Mouse (Mus musculus) erythroblast, embryonic 14.5 days (primary cell): ENCODE measurements at regions not wholly inside any gene's neighbourhood (a gene's known extent, or its start where the extent isn't known, plus 50 kb on each side); places are given as distances from the start of the nearest gene placed in this dataset.

Source experiments
- H3K27me3 ChIP-seq: 2 replicates; pipeline ENCODE4 v1.6.1; 2012; ENCODE audit warnings: inconsistent platforms; ENCODE audit not compliant: control insufficient read depth
- H3K36me3 ChIP-seq: 2 replicates; pipeline ENCODE4 v1.6.1; 2012; ENCODE audit warnings: mild to moderate bottlenecking, inconsistent platforms; ENCODE audit not compliant: control insufficient read depth
- H3K4me1 ChIP-seq: 2 replicates; pipeline ENCODE4 v1.6.1; 2012; ENCODE audit warnings: inconsistent platforms; ENCODE audit not compliant: control insufficient read depth
- H3K4me3 ChIP-seq: replicated peaks from 2 replicates; pipeline ENCODE3; 2012; ENCODE audit warnings: moderate library complexity, mild to moderate bottlenecking, inconsistent platforms
- H3K9me3 ChIP-seq: 2 replicates; pipeline ENCODE4 v1.6.1; 2012; ENCODE audit warnings: low read length, inconsistent platforms, mixed read lengths; ENCODE audit not compliant: control insufficient read depth
- GATA1 ChIP-seq: IDR thresholded peaks from 2 replicates; pipeline ENCODE4 v1.6.1; 2012; ENCODE audit warnings: low read length, inconsistent platforms, mixed read lengths
- TAL1 ChIP-seq: IDR thresholded peaks from 3 replicates; pipeline ENCODE4 v1.6.1; 2012; ENCODE audit warnings: low read length, inconsistent platforms, mixed read lengths

DNA sequence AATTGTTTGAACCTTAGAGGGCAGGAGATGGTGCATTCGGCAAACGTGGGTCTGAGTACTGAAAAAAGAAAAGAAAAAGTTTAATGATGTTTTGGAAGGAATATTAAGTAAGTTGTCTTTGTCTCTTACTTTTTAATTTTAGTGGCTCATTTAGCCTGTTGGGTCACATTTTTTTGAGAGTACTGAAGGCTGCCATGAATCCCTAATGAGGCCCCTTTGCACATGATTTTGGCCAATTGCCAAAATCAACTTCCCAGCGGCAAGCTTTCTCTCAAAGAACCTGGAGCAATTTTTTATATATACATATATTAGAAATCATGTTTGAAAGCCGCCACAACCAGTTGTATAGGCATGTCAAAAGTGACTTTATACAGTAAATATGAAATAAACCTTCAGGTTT lies 100.9 kb downstream of the Gm11146 start:
- Histone ChIP-seq H3K4me1 (no peaks in the 10 kb centered on the region), H3K4me3 (no peak overlapping the region), H3K27me3 (no peaks in the 10 kb centered on the region), H3K9me3 (no peaks in the 10 kb centered on the region), H3K36me3 (no peaks in the 10 kb centered on the region)
- TF ChIP-seq GATA1 (no peak), TAL1 (no peak)

DNA sequence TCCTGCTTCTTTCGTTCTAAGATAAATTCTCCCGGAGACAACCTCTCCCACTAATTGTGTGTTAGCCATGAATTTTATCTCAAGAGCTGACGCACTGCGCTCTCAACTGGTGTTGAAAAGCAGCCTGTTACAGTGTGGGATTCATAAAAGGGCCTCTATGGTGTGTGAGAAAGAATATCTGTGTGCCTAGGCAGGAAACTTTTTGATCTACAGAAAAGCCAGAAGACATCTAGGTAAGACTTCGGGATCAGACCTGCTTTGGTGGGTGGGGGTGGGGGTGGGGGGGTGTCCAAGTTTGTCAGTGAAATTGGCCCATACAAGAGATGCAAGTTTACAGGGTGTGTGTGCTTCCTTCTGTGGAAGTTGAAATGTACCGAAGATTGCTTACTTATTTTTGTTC lies 101.5 kb downstream of the Gm11146 start:
- Histone ChIP-seq H3K9me3 (no peaks in the 10 kb centered on the region), H3K27me3 (no peaks in the 10 kb centered on the region), H3K4me3 (no peak overlapping the region), H3K36me3 (no peaks in the 10 kb centered on the region), H3K4me1 (no peaks in the 10 kb centered on the region)
- TF ChIP-seq GATA1 (no peak), TAL1 (no peak)

DNA sequence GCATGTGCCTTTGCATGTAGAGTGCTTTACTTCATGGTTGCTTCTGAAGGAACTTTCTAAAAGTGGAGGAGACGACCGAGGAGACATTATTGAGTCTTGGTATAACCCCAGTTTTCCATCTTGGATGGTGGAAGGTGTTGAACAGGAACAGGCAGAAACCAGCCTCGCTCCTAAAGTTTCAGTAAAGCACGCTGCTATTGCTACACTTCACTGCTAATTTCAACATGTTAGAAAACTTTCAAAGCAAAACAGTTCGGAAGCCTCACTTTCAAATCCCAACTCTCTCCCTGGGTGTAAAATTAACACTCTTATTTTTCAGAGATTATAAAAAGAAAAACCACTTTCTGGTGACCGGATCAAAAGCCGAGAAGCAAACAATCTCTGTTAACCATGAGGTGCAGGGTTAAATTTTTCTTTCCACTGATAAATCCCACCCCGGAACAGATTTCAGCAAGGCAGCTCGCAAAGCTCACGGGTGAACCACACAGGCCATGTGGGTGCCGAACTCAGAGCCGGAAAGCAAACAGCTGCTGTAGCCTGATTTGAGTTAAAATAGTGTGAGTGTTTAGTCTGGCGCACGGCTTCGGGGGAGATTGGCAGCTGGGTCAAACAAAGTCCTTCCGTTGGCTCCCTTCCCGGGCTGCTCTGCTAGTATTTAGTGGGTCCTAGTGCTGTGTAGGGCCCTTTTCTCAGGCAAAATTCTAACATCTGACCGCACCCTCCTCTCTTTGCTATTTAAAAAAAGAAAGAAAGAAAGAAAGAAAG lies 102.2 kb downstream of the Gm11146 start:
- Histone ChIP-seq H3K4me1 (no peaks in the 10 kb centered on the region), H3K4me3 (no peak overlapping the region), H3K27me3 (no peaks in the 10 kb centered on the region), H3K36me3 (no peaks in the 10 kb centered on the region), H3K9me3 (no peaks in the 10 kb centered on the region)
- TF ChIP-seq TAL1: no peak
- TF ChIP-seq GATA1: no peak

DNA sequence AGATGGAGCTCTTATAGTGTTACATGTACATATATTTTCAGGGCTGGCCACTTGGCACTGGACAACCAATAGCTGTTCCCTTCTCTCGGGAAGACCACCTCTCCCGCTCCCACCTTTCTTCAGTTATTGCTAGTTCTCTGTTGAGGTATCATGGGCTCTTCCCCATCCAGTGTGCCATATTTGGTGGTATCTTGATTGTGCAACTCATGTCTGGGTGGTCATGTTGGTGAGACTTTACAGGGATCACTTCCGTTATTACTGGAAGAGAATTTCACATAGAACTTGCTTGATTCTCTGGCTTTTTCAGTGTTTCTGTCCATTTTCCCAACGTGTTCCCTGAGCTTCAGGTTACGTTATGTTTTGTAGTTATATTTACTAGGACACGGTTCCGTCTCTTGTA lies 106.6 kb downstream of the Gm11146 start:
- H3K4me3 ChIP-seq: no peak overlapping the region

DNA sequence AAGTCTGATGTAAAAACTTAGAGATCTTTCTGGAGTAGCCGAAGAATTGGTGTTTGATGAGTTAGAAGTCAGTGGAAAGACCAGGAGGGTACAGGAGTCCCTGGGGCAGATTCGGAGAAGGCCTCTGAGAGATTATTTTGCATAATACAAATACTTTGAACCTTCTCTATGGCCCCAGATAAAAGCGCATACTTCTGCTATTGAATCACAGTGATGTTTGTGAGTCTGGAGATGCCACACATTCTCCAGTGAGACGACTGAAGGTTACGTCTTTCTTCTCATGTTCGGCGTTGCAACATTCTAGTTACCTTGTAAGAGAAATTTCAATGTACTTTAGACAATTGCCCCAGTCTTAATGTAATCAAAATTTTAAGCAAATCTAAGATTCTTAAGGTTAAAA lies 107.9 kb downstream of the Gm11146 start:
- Histone ChIP-seq H3K36me3 (no peaks in the 10 kb centered on the region), H3K9me3 (peaks cover 2% of the 10 kb centered on the region; the same call in 1 of the 2 replicates), H3K4me3 (no peak overlapping the region), H3K4me1 (no peaks in the 10 kb centered on the region), H3K27me3 (no peaks in the 10 kb centered on the region)
- TF ChIP-seq GATA1 (no peak), TAL1 (no peak)

More for the DNA sequence above, 106.6 kb downstream of the Gm11146 start:
- no peaks in the 10 kb centered on the region for H3K4me1 ChIP-seq
- TF ChIP-seq TAL1 (no peak), GATA1 (no peak)
- no peaks in the 10 kb centered on the region for H3K36me3 ChIP-seq
- no peaks in the 10 kb centered on the region for H3K27me3 ChIP-seq
- peaks cover under 1% of the 10 kb centered on the region; the same call in 1 of the 2 replicates for H3K9me3 ChIP-seq

DNA sequence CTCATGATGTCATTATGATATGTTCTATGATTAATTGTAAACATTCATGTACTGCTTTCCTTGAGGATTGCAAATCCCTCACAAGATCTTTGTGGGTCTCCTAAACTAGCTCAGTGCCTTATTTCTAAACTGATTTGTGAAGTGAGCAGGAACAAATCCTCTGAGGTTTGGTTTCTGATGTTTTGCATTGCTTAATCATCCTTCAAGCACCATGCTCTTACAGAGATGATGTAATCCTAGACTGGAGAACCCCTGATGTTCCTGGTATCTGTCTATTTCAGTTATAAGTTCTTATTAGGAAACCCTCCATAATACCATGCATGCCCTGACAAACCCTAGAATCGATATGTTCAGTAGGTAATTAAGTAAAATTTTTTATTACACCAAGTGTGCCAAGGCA lies 113.7 kb downstream of the Gm11146 start:
- H3K36me3 ChIP-seq: no peaks in the 10 kb centered on the region
- no peak overlapping the region for H3K4me3 ChIP-seq
- H3K27me3 ChIP-seq: no peaks in the 10 kb centered on the region

DNA sequence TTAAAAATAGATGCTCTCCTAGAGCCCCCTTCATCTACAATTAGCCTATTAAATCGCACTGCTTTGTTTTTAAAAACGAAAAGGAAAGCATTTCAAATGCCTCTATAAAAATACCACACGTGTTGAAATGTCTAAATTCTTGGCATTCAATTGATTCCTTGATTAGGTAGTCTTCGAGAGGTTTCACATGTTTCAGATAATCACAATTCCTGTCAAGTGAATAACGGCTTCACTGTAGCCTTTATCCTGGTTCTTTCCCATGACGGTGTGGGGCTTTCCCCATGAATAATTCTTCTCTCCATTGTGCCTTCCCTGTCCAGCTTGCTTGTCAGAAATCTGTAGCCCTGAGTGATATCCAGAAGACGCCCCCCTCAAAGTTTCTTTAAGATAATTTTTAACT lies 122.1 kb downstream of the Gm11146 start:
- no peaks in the 10 kb centered on the region for H3K4me1 ChIP-seq
- no peaks in the 10 kb centered on the region for H3K36me3 ChIP-seq
- TF ChIP-seq GATA1: no peak
- no peak for TF ChIP-seq TAL1

More for the DNA sequence above, 113.7 kb downstream of the Gm11146 start:
- no peak for TF ChIP-seq GATA1
- no peak for TF ChIP-seq TAL1
- no peaks in the 10 kb centered on the region for H3K4me1 ChIP-seq
- H3K9me3 ChIP-seq: peaks cover 2% of the 10 kb centered on the region

DNA sequence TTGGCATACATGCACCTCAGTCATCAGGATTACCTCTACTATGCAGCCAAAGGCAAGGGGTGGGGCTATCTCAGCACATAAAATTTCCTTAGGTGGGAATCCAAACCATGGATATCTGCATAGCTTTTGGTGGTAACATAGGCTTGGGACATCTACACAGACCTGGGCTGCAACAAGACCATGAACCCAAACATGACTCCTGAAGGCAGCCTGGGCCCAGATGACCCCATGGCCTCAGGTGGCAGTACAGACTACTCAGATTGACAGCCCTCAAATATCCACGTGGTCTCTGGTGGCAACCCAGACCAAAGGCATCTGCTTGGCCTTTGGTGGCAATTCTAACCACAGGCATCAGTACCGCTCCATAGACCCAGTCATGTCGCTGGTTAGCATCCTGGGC lies 130.0 kb downstream of the Gm11146 start:
- peaks cover 7% of the 10 kb centered on the region for H3K9me3 ChIP-seq
- H3K36me3 ChIP-seq: no peaks in the 10 kb centered on the region
- H3K4me3 ChIP-seq: no peak overlapping the region
- no peaks in the 10 kb centered on the region for H3K4me1 ChIP-seq
- TF ChIP-seq GATA1: no peak
- no peak for TF ChIP-seq TAL1
- H3K27me3 ChIP-seq: no peaks in the 10 kb centered on the region

More for the DNA sequence above, 122.1 kb downstream of the Gm11146 start:
- Histone ChIP-seq H3K9me3 (no peaks in the 10 kb centered on the region), H3K4me3 (no peak overlapping the region), H3K27me3 (no peaks in the 10 kb centered on the region)

DNA sequence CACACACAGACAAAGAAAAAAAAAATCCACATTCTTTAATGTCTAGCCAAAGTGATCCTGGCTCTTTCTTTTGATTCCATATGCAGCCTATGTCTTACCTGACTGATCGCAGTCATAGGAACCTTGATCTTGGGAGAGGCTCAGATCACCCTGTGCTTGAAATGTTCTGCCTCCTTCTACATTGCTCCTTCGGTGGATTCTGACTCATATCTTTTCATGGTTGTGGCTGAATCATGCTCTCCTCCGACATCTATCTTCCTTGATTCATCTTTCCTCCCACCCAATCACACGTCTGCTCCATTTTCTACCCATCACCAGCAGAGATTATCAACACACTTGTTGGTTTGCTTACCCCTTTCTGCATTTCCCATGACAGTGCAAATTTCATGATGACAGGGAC lies 132.0 kb downstream of the Gm11146 start:
- TF ChIP-seq TAL1 (no peak), GATA1 (no peak)
- Histone ChIP-seq H3K9me3 (peaks cover 7% of the 10 kb centered on the region), H3K36me3 (no peaks in the 10 kb centered on the region), H3K4me1 (no peaks in the 10 kb centered on the region), H3K4me3 (no peak overlapping the region), H3K27me3 (no peaks in the 10 kb centered on the region)

DNA sequence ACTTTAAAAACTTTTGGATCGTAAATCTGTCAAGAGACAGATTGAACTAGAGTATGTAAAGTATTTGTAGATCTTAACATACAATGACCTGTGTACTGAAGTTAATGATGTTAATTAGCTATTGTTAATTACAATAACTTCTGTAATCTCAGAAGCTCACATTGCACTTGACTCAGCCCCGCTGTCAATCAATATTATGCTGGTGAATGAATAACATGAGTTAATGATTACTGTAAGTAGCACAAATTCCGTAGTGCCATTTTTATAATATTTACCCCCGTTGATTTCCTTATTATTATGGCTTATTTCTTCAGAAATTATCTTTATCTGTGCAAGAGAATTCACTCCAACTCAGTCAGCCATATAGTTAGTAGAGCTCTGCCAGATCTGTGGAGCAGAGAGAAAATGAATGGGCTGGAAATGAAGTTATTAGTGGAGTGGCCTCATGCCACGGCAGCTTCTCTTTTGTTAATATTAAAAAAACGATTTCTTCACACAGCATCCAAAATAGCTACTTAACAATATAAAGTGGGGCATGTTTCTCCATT lies 132.5 kb downstream of the Gm11146 start:
- TF ChIP-seq GATA1 (no peak), TAL1 (no peak)
- H3K4me3 ChIP-seq: no peak overlapping the region
- peaks cover 7% of the 10 kb centered on the region for H3K9me3 ChIP-seq
- H3K4me1 ChIP-seq: no peaks in the 10 kb centered on the region
- no peaks in the 10 kb centered on the region for H3K27me3 ChIP-seq
- H3K36me3 ChIP-seq: no peaks in the 10 kb centered on the region
